Mouse (Mus musculus) left cerebral cortex, adult 8-10 months (tissue): Measurements from ENCODE around the gene Gm13287. TPM values are rescaled to one million over a fixed set of nuclear protein-coding genes. Genes with fewer than 3 reads are reported as not detected.
"Not testable (repeated sequence)": the region's sequence is repeated elsewhere in the genome, so short reads cannot be mapped to it uniquely, and the experiment has no call there.

Source experiments
- DNase-seq, 2 experiments: peaks; one replicate each; pipeline ENCODE4 v3.0.0; 2022; ENCODE audit warnings: low spot score in 2 of 2
- total RNA-seq, 4 experiments: library from RNA; stranded (reverse); gene quantifications; 2 replicates each; pipeline ENCODE4 v1.2.4; 2022

Gene Gm13287
- total RNA-seq, 4 experiments from 2014 or later, result not detected

- not testable (repeated sequence) for DNase-seq
Measured at GRCm38 (mm10) chr4:88797097-88797496, 6.0 kb upstream of the Gm13287 start, which contains the start of gene Gm13279. TSS of gene Gm13279 (plus strand) at chr4:88797397.

- DNase-seq, result not testable (repeated sequence)
Measured at GRCm38 (mm10) chr4:88799365-88799764, 3.7 kb upstream of the Gm13287 start, which contains the start of gene Gm13285. TSS of gene Gm13285 (plus strand) at chr4:88799665.

- not testable (repeated sequence) for DNase-seq
Measured at GRCm38 (mm10) chr4:88805231-88805630, 2.2 kb downstream of the Gm13287 start, which contains the start of gene Gm13288. TSS of gene Gm13288 (plus strand) at chr4:88805531.

GRCm38 (mm10) chr4:88805761-88806160 is 2.7 kb downstream of the Gm13287 start:
- DNase-seq, result not testable (repeated sequence)

GRCm38 (mm10) chr4:88815928-88816327 is 12.9 kb downstream of the Gm13287 start, which contains the start of gene Ifna7:
TSS of gene Ifna7 (plus strand) at chr4:88816228.
- DNase-seq, result no peak

- DNase-seq, result no peak
Measured at GRCm38 (mm10) chr4:88819659-88820058, 16.6 kb downstream of the Gm13287 start, which contains the start of gene Ifna11. TSS of gene Ifna11 (plus strand) at chr4:88819959.

GRCm38 (mm10) chr4:88822995-88823394 is 19.9 kb downstream of the Gm13287 start:
- DNase-seq, result no peak

GRCm38 (mm10) chr4:88827116-88827515 is 24.1 kb downstream of the Gm13287 start, which contains the start of gene Ifna6:
TSS of gene Ifna6 (plus strand) at chr4:88827416.
- DNase-seq, result not testable (repeated sequence)

GRCm38 (mm10) chr4:88830523-88830922 is 27.5 kb downstream of the Gm13287 start:
- no peak for DNase-seq

GRCm38 (mm10) chr4:88835225-88835624 is 32.2 kb downstream of the Gm13287 start, which contains the start of gene Ifna5:
TSS of gene Ifna5 (plus strand) at chr4:88835525.
- not testable (repeated sequence) for DNase-seq

- no peak for DNase-seq
Measured at GRCm38 (mm10) chr4:88838828-88839227, 35.8 kb downstream of the Gm13287 start.

GRCm38 (mm10) chr4:88840058-88840457 is 37.0 kb downstream of the Gm13287 start:
- no peak for DNase-seq

GRCm38 (mm10) chr4:88841438-88841911 is 38.4 kb downstream of the Gm13287 start, which contains the start of gene Ifna4:
TSS of gene Ifna4 (plus strand) at chr4:88841861.
- DNase-seq, result no peak

- DNase-seq, result no peak
Measured at GRCm38 (mm10) chr4:88845334-88845733, 42.3 kb downstream of the Gm13287 start.

- DNase-seq, result no peak
Measured at GRCm38 (mm10) chr4:88849698-88850097, 46.6 kb downstream of the Gm13287 start, which contains the start of gene Ifna1. TSS of gene Ifna1 (plus strand) at chr4:88850087.

- no peak for DNase-seq
Measured at GRCm38 (mm10) chr4:88851026-88851763, 48.1 kb downstream of the Gm13287 start.

Other genes starting within 250 kb of the Gm13287 start
- not detected for gene Ifna15, start 245.0 kb upstream of the Gm13287 start, total RNA-seq
- not detected for gene Ifna14, start 231.5 kb upstream of the Gm13287 start, total RNA-seq
- not detected for gene Ifna9, start 210.9 kb upstream of the Gm13287 start, total RNA-seq
- gene Ifna12, start 199.9 kb upstream of the Gm13287 start, total RNA-seq, result not detected
- not detected for gene C87499, start 168.8 kb upstream of the Gm13287 start, total RNA-seq
- gene Ifna13, start 158.8 kb upstream of the Gm13287 start, total RNA-seq, result not detected
- not detected for gene Ifna16, start 126.3 kb upstream of the Gm13287 start, total RNA-seq
- not detected for gene Ifna2, start 119.3 kb upstream of the Gm13287 start, total RNA-seq
- gene Ifnab, start 111.9 kb upstream of the Gm13287 start, total RNA-seq, result not detected
- gene Gm26566, start 81.4 kb upstream of the Gm13287 start, total RNA-seq, result 1 to 10 TPM in 2 of 4 experiments, under 1 TPM in 2; 0.61 to 1.8 (median 0.93) TPM
- gene Klhl9, start 80.8 kb upstream of the Gm13287 start, total RNA-seq, result 100 to 1,000 TPM in 1 of 4 experiments, 10 to 100 TPM in 3; 91.7 to 103 (median 95.7) TPM
- gene Gm13271, start 48.4 kb upstream of the Gm13287 start, total RNA-seq, result not detected
- not detected for gene Gm13283, start 43.1 kb upstream of the Gm13287 start, total RNA-seq
- gene Gm13290, start 29.4 kb upstream of the Gm13287 start, total RNA-seq, result not detected
- not detected for gene Gm13289, start 26.3 kb upstream of the Gm13287 start, total RNA-seq
- not detected for gene Gm13272, start 23.4 kb upstream of the Gm13287 start, total RNA-seq
- not detected for gene Ifnz, start 21.1 kb upstream of the Gm13287 start, total RNA-seq
- not detected for gene Gm13276, start 17.5 kb upstream of the Gm13287 start, total RNA-seq
- gene Gm13277, start 14.6 kb upstream of the Gm13287 start, total RNA-seq, result not detected
- gene Gm13278, start 11.7 kb upstream of the Gm13287 start, total RNA-seq, result not detected
- not detected for gene Gm13275, start 8.8 kb upstream of the Gm13287 start, total RNA-seq
- gene Gm13279, start 5.9 kb upstream of the Gm13287 start, total RNA-seq, result not detected
- not detected for gene Gm13285, start 3.6 kb upstream of the Gm13287 start, total RNA-seq
- gene Gm13288, start 2.3 kb downstream of the Gm13287 start, total RNA-seq, result not detected
- not detected for gene Ifna7, start 13.0 kb downstream of the Gm13287 start, total RNA-seq
- not detected for gene Ifna11, start 16.7 kb downstream of the Gm13287 start, total RNA-seq
- not detected for gene Ifna6, start 24.2 kb downstream of the Gm13287 start, total RNA-seq
- gene Ifna5, start 32.3 kb downstream of the Gm13287 start, total RNA-seq, result not detected
- not detected for gene Ifna4, start 38.6 kb downstream of the Gm13287 start, total RNA-seq
- gene Ifna1, start 46.8 kb downstream of the Gm13287 start, total RNA-seq, result not detected
- gene Ifne, start 76.9 kb downstream of the Gm13287 start, total RNA-seq, result not detected